Mouse (Mus musculus) myocyte (in vitro differentiated cells): ENCODE measurements around the gene Madd.

Experiments used
- MYOD1 ChIP-seq, 3 experiments: IDR thresholded peaks; one replicate each; pipeline ENCODE4 v1.6.1; 2011; ENCODE audit warnings: control low read depth in 2 of 3, low read depth in 2 of 3, mild to moderate bottlenecking in 2 of 3, moderate library complexity in 1 of 3; ENCODE audit not compliant: insufficient read length in 2 of 3, control insufficient read depth in 1 of 3
- MYOG ChIP-seq, 3 experiments: IDR thresholded peaks; one replicate each; pipeline ENCODE4 v1.6.1; 2011; ENCODE audit warnings: control low read depth in 2 of 3, low read depth in 2 of 3, mild to moderate bottlenecking in 2 of 3; ENCODE audit not compliant: insufficient read length in 2 of 3, control insufficient read depth in 1 of 3, insufficient read depth in 1 of 3
- POLR2A ChIP-seq: IDR thresholded peaks from one replicate; pipeline ENCODE4 v1.6.1; 2011; ENCODE audit warnings: low read depth, mild to moderate bottlenecking, control low read depth, moderate library complexity; ENCODE audit not compliant: insufficient read length
- USF1 ChIP-seq: IDR thresholded peaks from one replicate; pipeline ENCODE4 v1.6.1; 2011; ENCODE audit warnings: low read depth, mild to moderate bottlenecking, control low read depth, moderate library complexity

DNA sequence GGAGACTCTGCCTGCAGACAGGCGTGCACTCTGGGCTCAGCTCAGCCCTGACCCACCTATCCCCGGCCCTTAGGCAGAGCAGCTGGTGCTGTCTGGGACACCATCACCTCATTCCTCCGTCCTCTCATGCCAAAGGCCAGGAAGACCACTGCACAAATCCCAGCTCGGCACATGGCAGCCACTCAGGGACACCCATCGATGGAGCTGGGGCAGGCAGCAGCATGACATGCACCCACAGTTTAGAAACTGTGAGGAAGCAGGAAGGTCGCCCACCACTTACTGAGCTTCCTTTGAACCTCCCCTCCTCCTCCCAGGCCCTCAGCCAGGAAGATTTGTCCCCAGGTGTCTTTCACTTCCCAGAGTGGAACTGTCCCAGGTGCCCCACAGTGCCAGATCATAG, 46.2 kb downstream of the Madd start:
- TF ChIP-seq MYOG (IDR thresholded peaks at IDR 0.05; ENCODE audit: control insufficient read depth in 1 of 3, insufficient read depth in 1 of 3, insufficient read length in 2 of 3, low read depth in 2 of 3) (no peak), POLR2A (no peak), USF1 (no peak), MYOD1 (IDR thresholded peaks at IDR 0.05; ENCODE audit: control insufficient read depth in 1 of 3, insufficient read length in 2 of 3, low read depth in 2 of 3) (no peak)
